Mouse (Mus musculus) intestine, embryonic 16.5 days (tissue): ENCODE measurements at regions not wholly inside any gene's neighbourhood (a gene's known extent, or its start where the extent isn't known, plus 50 kb on each side); places are given as distances from the start of the nearest gene placed in this dataset.

Source experiments
- ATAC-seq: fragments of 200-750 bp; cut with Nextera tagmentation; 2 replicates; pipeline ENCODE4 v1.8.0; 2017; ENCODE audit warnings: moderate TSS enrichment, moderate library complexity
- H3K27ac ChIP-seq: fragments of 300-500 bp; sonication (generic); 2 replicates; pipeline ENCODE4 v1.5.1; 2014; ENCODE audit warnings: mild to moderate bottlenecking, low read length
- H3K27me3 ChIP-seq: fragments of 300-500 bp; sonication (generic); replicated peaks from 2 replicates; pipeline ENCODE4 v1.6.1; 2014; ENCODE audit warnings: low read length, control low read depth, mixed read lengths; ENCODE audit not compliant: control insufficient read depth, insufficient read depth
- H3K36me3 ChIP-seq: fragments of 300-500 bp; sonication (generic); 2 replicates; pipeline ENCODE4 v1.6.1; 2014; ENCODE audit warnings: low read length, control low read depth; ENCODE audit not compliant: control insufficient read depth, insufficient read depth
- H3K4me1 ChIP-seq: fragments of 300-500 bp; sonication (generic); 2 replicates; pipeline ENCODE4 v1.6.1; 2014; ENCODE audit warnings: low read length, control low read depth, mixed read lengths; ENCODE audit not compliant: control insufficient read depth, insufficient read depth
- H3K4me2 ChIP-seq: fragments of 300-500 bp; sonication (generic); 2 replicates; pipeline ENCODE4 v1.6.1; 2014; ENCODE audit warnings: low read depth, low read length, control low read depth
- H3K4me3 ChIP-seq: fragments of 300-500 bp; sonication (generic); 2 replicates; pipeline ENCODE4 v1.5.1; 2014; ENCODE audit warnings: mild to moderate bottlenecking, low read length
- H3K9ac ChIP-seq: fragments of 300-500 bp; sonication (generic); 2 replicates; pipeline ENCODE4 v1.6.1; 2014; ENCODE audit warnings: low read depth, low read length
- H3K9me3 ChIP-seq: fragments of 300-500 bp; sonication (generic); 2 replicates; pipeline ENCODE4 v1.6.1; 2016; ENCODE audit warnings: low read length, control low read depth; ENCODE audit not compliant: control insufficient read depth
- WGBS: fragments of 180-500 bp; shearing (Covaris S2); extraction: QIAGEN DNeasy Blood & Tissue Kit; methylation state at CpG from one replicate; pipeline ENCODE4 v1.1.7; 2014; 5-methylcytosine and 5-hydroxymethylcytosine counted together

GRCm38 (mm10) chr5:39292849-39293248 lies 416.2 kb upstream of the Clnk start:
- ATAC-seq = no peak
- no peak overlapping the region for H3K27ac ChIP-seq
- no peak overlapping the region for H3K4me3 ChIP-seq
- 57% methylated on average over 2 of the region's 2 CpGs for WGBS
- H3K4me2 ChIP-seq = no peak overlapping the region
- no peaks in the 10 kb centered on the region for H3K4me1 ChIP-seq
- H3K36me3 ChIP-seq = no peaks in the 10 kb centered on the region
- no peaks in the 10 kb centered on the region for H3K9me3 ChIP-seq
- no peaks in the 10 kb centered on the region for H3K27me3 ChIP-seq
- H3K9ac ChIP-seq = no peak overlapping the region

GRCm38 (mm10) chr5:39281021-39281420 lies 404.4 kb upstream of the Clnk start:
- Histone ChIP-seq H3K9ac (no peak overlapping the region), H3K4me3 (no peak overlapping the region), H3K4me1 (no peaks in the 10 kb centered on the region), H3K9me3 (no peaks in the 10 kb centered on the region), H3K27ac (no peak overlapping the region), H3K4me2 (no peak overlapping the region), H3K36me3 (no peaks in the 10 kb centered on the region), H3K27me3 (no peaks in the 10 kb centered on the region)
- WGBS = 86% methylated on average over 2 of the region's 2 CpGs
- ATAC-seq = no peak

- WGBS = 69% methylated on average over 4 of the region's 4 CpGs
- Histone ChIP-seq H3K4me3 (no peak overlapping the region), H3K9ac (no peak overlapping the region), H3K4me1 (no peaks in the 10 kb centered on the region), H3K4me2 (no peak overlapping the region), H3K36me3 (no peaks in the 10 kb centered on the region), H3K27me3 (no peaks in the 10 kb centered on the region), H3K9me3 (no peaks in the 10 kb centered on the region), H3K27ac (no peak overlapping the region)
- ATAC-seq = no peak
These were observed 397.2 kb upstream of the Clnk start for GRCm38 (mm10) chr5:39273710-39274385.

- 89% methylated on average over 1 of the region's 1 CpGs for WGBS
- Histone ChIP-seq H3K4me3 (no peak overlapping the region), H3K4me2 (no peak overlapping the region), H3K27ac (no peak overlapping the region), H3K9ac (no peak overlapping the region), H3K9me3 (no peaks in the 10 kb centered on the region), H3K36me3 (no peaks in the 10 kb centered on the region), H3K27me3 (no peaks in the 10 kb centered on the region), H3K4me1 (no peaks in the 10 kb centered on the region)
- no peak for ATAC-seq
These were observed 390.5 kb upstream of the Clnk start for GRCm38 (mm10) chr5:39267106-39267505.

GRCm38 (mm10) chr5:39260721-39261190 lies 384.1 kb upstream of the Clnk start:
- H3K9ac ChIP-seq = no peak overlapping the region
- H3K27me3 ChIP-seq = no peaks in the 10 kb centered on the region
- H3K4me1 ChIP-seq = no peaks in the 10 kb centered on the region
- 63% methylated on average over 1 of the region's 1 CpGs for WGBS
- no peak overlapping the region for H3K4me2 ChIP-seq
- no peak overlapping the region for H3K4me3 ChIP-seq
- H3K9me3 ChIP-seq = no peaks in the 10 kb centered on the region
- H3K36me3 ChIP-seq = no peaks in the 10 kb centered on the region
- no peak overlapping the region for H3K27ac ChIP-seq
- no peak for ATAC-seq

GRCm38 (mm10) chr5:39257745-39258144 lies 381.1 kb upstream of the Clnk start:
- no peak overlapping the region for H3K4me3 ChIP-seq
- no peak overlapping the region for H3K27ac ChIP-seq
- no peaks in the 10 kb centered on the region for H3K27me3 ChIP-seq
- 79% methylated on average over 2 of the region's 2 CpGs for WGBS
- no peaks in the 10 kb centered on the region for H3K9me3 ChIP-seq
- no peak overlapping the region for H3K9ac ChIP-seq
- no peaks in the 10 kb centered on the region for H3K4me1 ChIP-seq
- no peaks in the 10 kb centered on the region for H3K36me3 ChIP-seq
- no peak overlapping the region for H3K4me2 ChIP-seq
- ATAC-seq = no peak

- Histone ChIP-seq H3K9me3 (no peaks in the 10 kb centered on the region), H3K4me2 (no peak overlapping the region), H3K4me3 (no peak overlapping the region), H3K27me3 (no peaks in the 10 kb centered on the region), H3K36me3 (no peaks in the 10 kb centered on the region), H3K4me1 (no peaks in the 10 kb centered on the region), H3K9ac (no peak overlapping the region), H3K27ac (no peak overlapping the region)
- ATAC-seq = no peak
- WGBS = 61% methylated on average over 3 of the region's 3 CpGs
These were observed 375.6 kb upstream of the Clnk start for GRCm38 (mm10) chr5:39252206-39252605.

- Histone ChIP-seq H3K4me1 (no peaks in the 10 kb centered on the region), H3K4me3 (no peak overlapping the region), H3K36me3 (no peaks in the 10 kb centered on the region), H3K9me3 (no peaks in the 10 kb centered on the region), H3K27ac (no peak overlapping the region), H3K4me2 (no peak overlapping the region), H3K9ac (no peak overlapping the region), H3K27me3 (no peaks in the 10 kb centered on the region)
- no peak for ATAC-seq
These were observed 374.4 kb upstream of the Clnk start for GRCm38 (mm10) chr5:39251021-39251420.

GRCm38 (mm10) chr5:39219698-39220097 lies 343.1 kb upstream of the Clnk start:
- Histone ChIP-seq H3K27ac (no peak overlapping the region), H3K9me3 (no peaks in the 10 kb centered on the region), H3K4me2 (no peak overlapping the region), H3K4me1 (no peaks in the 10 kb centered on the region), H3K36me3 (no peaks in the 10 kb centered on the region), H3K9ac (no peak overlapping the region), H3K4me3 (no peak overlapping the region), H3K27me3 (no peaks in the 10 kb centered on the region)
- 84% methylated on average over 5 of the region's 5 CpGs for WGBS
- no peak for ATAC-seq

GRCm38 (mm10) chr5:39216326-39216725 lies 339.7 kb upstream of the Clnk start:
- no peaks in the 10 kb centered on the region for H3K4me1 ChIP-seq
- H3K9ac ChIP-seq = no peak overlapping the region
- no peaks in the 10 kb centered on the region for H3K27me3 ChIP-seq
- H3K4me3 ChIP-seq = no peak overlapping the region
- H3K36me3 ChIP-seq = no peaks in the 10 kb centered on the region
- H3K9me3 ChIP-seq = no peaks in the 10 kb centered on the region
- no peak for ATAC-seq
- no peak overlapping the region for H3K27ac ChIP-seq
- H3K4me2 ChIP-seq = no peak overlapping the region
- 91% methylated on average over 5 of the region's 5 CpGs for WGBS
